Mouse (Mus musculus): ENCODE measurements at regions not wholly inside any gene's neighbourhood (a gene's known extent, or its start where the extent isn't known, plus 50 kb on each side); places are given as distances from the start of the nearest gene placed in this dataset.

DNA sequence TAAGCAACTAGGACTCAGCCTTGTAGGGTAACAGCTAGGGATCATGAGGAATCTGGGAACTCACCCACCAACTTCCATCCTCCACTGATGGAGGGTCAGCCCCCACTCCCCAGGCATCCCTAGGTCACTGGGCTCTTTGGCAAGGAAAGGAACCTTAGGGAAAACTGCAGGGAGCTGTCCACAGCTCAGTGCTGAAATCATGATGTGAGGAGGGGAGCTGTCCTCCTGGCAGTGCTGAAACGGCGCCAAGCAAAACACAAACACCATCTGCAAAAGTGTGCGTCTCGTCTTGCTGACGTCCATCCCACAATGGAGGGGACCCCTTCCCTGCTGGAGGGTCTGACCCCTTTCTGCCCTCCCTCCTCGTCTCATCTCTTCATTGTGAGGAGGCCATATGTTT lies 68.6 kb upstream of the Rph3a start:
- H3K4me1 ChIP-seq (ENCODE audit: control insufficient read depth, insufficient read depth, low read length) = no peaks in the 10 kb centered on the region
- H3K36me3 ChIP-seq (ENCODE audit: control insufficient read depth, insufficient read depth, low read length) = no peaks in the 10 kb centered on the region
- H3K4me3 ChIP-seq (ENCODE audit: control insufficient read depth, low read depth, low read length) = no peak overlapping the region
- no peak overlapping the region for H3K27ac ChIP-seq (ENCODE audit: control insufficient read depth, insufficient read depth, low read depth, low read length)
- TF ChIP-seq CTCF (IDR thresholded peaks at IDR 0.05; ENCODE audit: control insufficient read depth, insufficient read depth, insufficient replicate concordance, low read depth, low read length) (peak; percentile 21; the same call in 1 of the 2 replicates), POLR2A (IDR thresholded peaks at IDR 0.05; ENCODE audit: control insufficient read depth, low read depth, low read length) (no peak)
- no peaks in the 10 kb centered on the region for H3K27me3 ChIP-seq (ENCODE audit: control insufficient read depth, insufficient read depth, low read length)

DNA sequence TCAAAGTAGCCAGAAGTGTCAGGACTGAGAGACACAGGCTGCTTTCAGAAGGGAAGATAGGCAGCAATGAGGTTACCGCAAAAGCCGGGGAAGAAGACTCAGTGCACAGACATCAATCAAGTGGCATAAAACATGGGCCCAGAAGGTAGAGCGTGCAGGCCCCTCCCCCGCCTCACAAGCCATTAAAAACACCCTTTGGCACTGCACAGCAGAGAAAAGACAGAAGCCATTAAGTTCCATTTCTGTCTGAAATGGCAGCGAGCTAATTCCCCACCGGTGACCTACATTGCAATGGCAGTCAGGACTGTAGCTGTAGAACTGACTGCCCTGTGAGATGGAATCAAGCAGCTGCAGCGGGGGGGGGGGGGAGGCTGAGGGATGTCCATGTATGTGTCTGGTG lies 66.8 kb upstream of the Rph3a start:
- Histone ChIP-seq H3K4me1 (ENCODE audit: control insufficient read depth, insufficient read depth, low read length) (no peaks in the 10 kb centered on the region), H3K4me3 (ENCODE audit: control insufficient read depth, low read depth, low read length) (no peak overlapping the region), H3K36me3 (ENCODE audit: control insufficient read depth, insufficient read depth, low read length) (no peaks in the 10 kb centered on the region), H3K27me3 (ENCODE audit: control insufficient read depth, insufficient read depth, low read length) (no peaks in the 10 kb centered on the region), H3K27ac (ENCODE audit: control insufficient read depth, insufficient read depth, low read depth, low read length) (no peak overlapping the region)
- no peak for TF ChIP-seq CTCF (IDR thresholded peaks at IDR 0.05; ENCODE audit: control insufficient read depth, insufficient read depth, insufficient replicate concordance, low read depth, low read length)
- no peak for TF ChIP-seq POLR2A (IDR thresholded peaks at IDR 0.05; ENCODE audit: control insufficient read depth, low read depth, low read length)

DNA sequence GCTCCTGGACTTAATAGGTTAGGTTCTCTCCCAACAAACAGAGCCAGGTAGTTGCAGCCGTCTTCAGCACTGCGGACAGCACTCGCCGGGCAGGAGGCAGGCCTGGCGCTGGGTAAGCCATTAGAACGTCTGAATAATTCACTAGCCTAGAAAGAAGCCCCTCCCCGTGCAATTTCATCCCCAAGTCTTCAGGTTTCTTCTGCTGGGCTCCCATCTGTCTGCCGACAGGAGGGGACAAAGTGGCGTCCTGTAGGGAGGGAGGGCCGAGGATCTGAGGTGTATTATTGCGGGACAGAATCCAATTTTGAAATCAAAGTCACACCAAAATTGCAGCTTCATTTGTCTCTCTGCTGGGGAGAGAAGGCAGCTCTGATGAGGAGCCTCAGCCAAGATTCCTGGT lies 58.9 kb upstream of the Rph3a start:
- H3K4me3 ChIP-seq (ENCODE audit: control insufficient read depth, low read depth, low read length) = no peak overlapping the region

DNA sequence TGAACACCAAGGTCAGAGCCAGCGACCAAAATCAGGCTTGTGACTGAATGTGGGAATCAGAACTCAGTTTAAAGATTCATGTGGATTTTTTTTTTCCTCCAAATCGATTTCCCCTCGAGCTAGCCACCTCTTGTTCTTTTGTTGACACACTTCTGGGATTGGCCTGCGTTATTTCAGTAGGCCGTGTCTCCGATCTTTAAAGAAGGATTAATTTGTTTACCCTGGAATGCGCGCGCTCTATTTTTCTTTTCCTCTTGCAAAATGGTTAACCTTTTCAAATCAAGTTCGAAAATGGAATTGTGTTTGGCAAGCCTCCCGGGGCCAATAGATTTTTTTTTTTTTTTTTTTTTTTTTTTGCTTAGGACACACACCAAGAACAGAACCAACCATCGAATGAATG lies 54.8 kb upstream of the Rph3a start:
- H3K27ac ChIP-seq (ENCODE audit: control insufficient read depth, insufficient read depth, low read depth, low read length) = no peak overlapping the region
- H3K4me3 ChIP-seq (ENCODE audit: control insufficient read depth, low read depth, low read length) = no peak overlapping the region
- TF ChIP-seq POLR2A (IDR thresholded peaks at IDR 0.05; ENCODE audit: control insufficient read depth, low read depth, low read length) = no peak
- TF ChIP-seq CTCF (IDR thresholded peaks at IDR 0.05; ENCODE audit: control insufficient read depth, insufficient read depth, insufficient replicate concordance, low read depth, low read length) = no peak
- H3K4me1 ChIP-seq (ENCODE audit: control insufficient read depth, insufficient read depth, low read length) = no peaks in the 10 kb centered on the region
- no peaks in the 10 kb centered on the region for H3K27me3 ChIP-seq (ENCODE audit: control insufficient read depth, insufficient read depth, low read length)
- no peaks in the 10 kb centered on the region for H3K36me3 ChIP-seq (ENCODE audit: control insufficient read depth, insufficient read depth, low read length)

More for the DNA sequence above, 58.9 kb upstream of the Rph3a start:
- Histone ChIP-seq H3K36me3 (ENCODE audit: control insufficient read depth, insufficient read depth, low read length) (no peaks in the 10 kb centered on the region), H3K4me1 (ENCODE audit: control insufficient read depth, insufficient read depth, low read length) (no peaks in the 10 kb centered on the region), H3K27me3 (ENCODE audit: control insufficient read depth, insufficient read depth, low read length) (no peaks in the 10 kb centered on the region), H3K27ac (ENCODE audit: control insufficient read depth, insufficient read depth, low read depth, low read length) (no peak overlapping the region)
- no peak for TF ChIP-seq POLR2A (IDR thresholded peaks at IDR 0.05; ENCODE audit: control insufficient read depth, low read depth, low read length)
- no peak for TF ChIP-seq CTCF (IDR thresholded peaks at IDR 0.05; ENCODE audit: control insufficient read depth, insufficient read depth, insufficient replicate concordance, low read depth, low read length)

DNA sequence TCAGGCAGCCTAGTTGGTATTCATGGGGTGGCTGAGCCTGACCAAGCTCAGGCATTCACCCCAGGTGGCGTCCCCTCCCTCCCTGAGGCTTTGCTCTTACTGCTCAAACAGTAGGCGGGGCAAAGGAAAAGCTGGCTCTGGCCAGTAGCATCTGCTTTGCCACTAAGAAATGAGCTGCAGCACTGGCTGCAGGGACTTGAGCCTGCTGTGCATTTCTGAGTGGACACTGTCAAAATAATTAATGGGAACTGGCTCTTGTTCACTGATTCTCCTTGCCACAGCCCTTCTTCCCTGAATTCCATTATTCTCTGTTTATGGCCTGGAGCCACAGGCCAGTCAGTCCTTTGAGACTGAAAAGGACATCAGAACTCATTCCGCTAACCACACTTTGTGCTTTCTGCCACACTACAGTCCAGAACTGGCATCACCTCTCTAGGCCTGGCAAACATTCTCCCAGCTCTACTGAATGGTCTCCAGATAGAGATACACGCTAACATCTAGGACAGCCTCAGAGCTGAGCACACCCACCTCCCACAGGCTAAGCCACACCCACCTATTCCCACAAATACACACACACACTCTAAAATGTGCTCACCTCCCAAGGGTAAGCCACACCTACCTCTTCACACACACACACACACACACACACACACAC lies 53.2 kb upstream of the Rph3a start:
- H3K36me3 ChIP-seq (ENCODE audit: control insufficient read depth, insufficient read depth, low read length) = no peaks in the 10 kb centered on the region
- no peak overlapping the region for H3K27ac ChIP-seq (ENCODE audit: control insufficient read depth, insufficient read depth, low read depth, low read length)
- TF ChIP-seq POLR2A (IDR thresholded peaks at IDR 0.05; ENCODE audit: control insufficient read depth, low read depth, low read length) = no peak
- TF ChIP-seq CTCF (IDR thresholded peaks at IDR 0.05; ENCODE audit: control insufficient read depth, insufficient read depth, insufficient replicate concordance, low read depth, low read length) = no peak
- H3K27me3 ChIP-seq (ENCODE audit: control insufficient read depth, insufficient read depth, low read length) = no peaks in the 10 kb centered on the region
- H3K4me1 ChIP-seq (ENCODE audit: control insufficient read depth, insufficient read depth, low read length) = peaks cover 7% of the 10 kb centered on the region
- no peak overlapping the region for H3K4me3 ChIP-seq (ENCODE audit: control insufficient read depth, low read depth, low read length)

DNA sequence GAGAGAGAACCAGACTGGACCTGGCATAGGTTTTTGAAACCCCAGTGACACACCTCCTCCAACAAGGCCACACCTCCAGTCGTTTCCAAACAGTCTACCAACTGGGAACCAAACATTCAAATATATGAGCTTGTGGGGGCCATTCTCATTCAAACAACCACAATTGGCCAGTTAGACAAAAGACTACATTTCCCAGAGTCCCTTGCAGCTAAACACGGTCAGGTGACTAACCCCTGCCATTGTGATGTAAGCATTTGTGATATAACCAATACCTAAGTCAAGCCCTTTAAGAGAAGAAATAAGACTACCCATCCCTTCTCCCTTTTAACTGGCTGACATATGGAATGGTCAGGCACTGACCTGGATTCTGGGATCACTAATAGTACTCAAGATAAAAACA lies 51.8 kb upstream of the Rph3a start:
- peak overlapping the region; percentile 34; the same call in 1 of the 2 replicates for H3K4me3 ChIP-seq (ENCODE audit: control insufficient read depth, low read depth, low read length)
- no peaks in the 10 kb centered on the region for H3K27me3 ChIP-seq (ENCODE audit: control insufficient read depth, insufficient read depth, low read length)
- no peak overlapping the region for H3K27ac ChIP-seq (ENCODE audit: control insufficient read depth, insufficient read depth, low read depth, low read length)
- no peaks in the 10 kb centered on the region for H3K36me3 ChIP-seq (ENCODE audit: control insufficient read depth, insufficient read depth, low read length)
- peaks cover 7% of the 10 kb centered on the region for H3K4me1 ChIP-seq (ENCODE audit: control insufficient read depth, insufficient read depth, low read length)
- no peak for TF ChIP-seq CTCF (IDR thresholded peaks at IDR 0.05; ENCODE audit: control insufficient read depth, insufficient read depth, insufficient replicate concordance, low read depth, low read length)
- TF ChIP-seq POLR2A (IDR thresholded peaks at IDR 0.05; ENCODE audit: control insufficient read depth, low read depth, low read length) = no peak
